Mouse (Mus musculus) natural killer cell, adult 2 months (primary cell): ENCODE results near the gene Klhl7.
A peak's percentile ranks its signal among the peaks of the same experiment; 100 is the strongest.

Experiments
- DNase-seq, 2 experiments: peaks; one replicate each; pipeline ENCODE4 v3.0.0; 2022; ENCODE audit warnings: low spot score in 2 of 2

Gene Klhl7

GRCm38 (mm10) chr5:24100106-24100809 lies at the start of gene Klhl7:
Klhl7 (plus strand) TSS chr5:24100605.
- DNase-seq = peak; percentile 63 to 76

GRCm38 (mm10) chr5:24051755-24052675 lies 48.4 kb upstream of the Klhl7 start:
- no peak for DNase-seq

GRCm38 (mm10) chr5:24053245-24054190 lies 46.9 kb upstream of the Klhl7 start:
- DNase-seq = no peak

GRCm38 (mm10) chr5:24054382-24054781 lies 46.0 kb upstream of the Klhl7 start:
- DNase-seq = no peak

GRCm38 (mm10) chr5:24056865-24057264 lies 43.5 kb upstream of the Klhl7 start:
- DNase-seq = no peak

- no peak for DNase-seq
These were observed 42.8 kb upstream of the Klhl7 start for GRCm38 (mm10) chr5:24057592-24057991.

GRCm38 (mm10) chr5:24060949-24061348 lies 39.5 kb upstream of the Klhl7 start:
- no peak for DNase-seq

GRCm38 (mm10) chr5:24063034-24063433 lies 37.4 kb upstream of the Klhl7 start:
- no peak for DNase-seq

GRCm38 (mm10) chr5:24063545-24063944 lies 36.9 kb upstream of the Klhl7 start:
- DNase-seq = no peak

GRCm38 (mm10) chr5:24068955-24069354 lies 31.4 kb upstream of the Klhl7 start:
- DNase-seq = no peak

- DNase-seq = no peak
These were observed 28.4 kb upstream of the Klhl7 start for GRCm38 (mm10) chr5:24072031-24072430.

- DNase-seq = peak; percentile 24 to 46
These were observed 23.3 kb upstream of the Klhl7 start for GRCm38 (mm10) chr5:24076986-24077718.

- no peak for DNase-seq
These were observed 22.6 kb upstream of the Klhl7 start for GRCm38 (mm10) chr5:24077739-24078306.

- DNase-seq = no peak
These were observed 21.8 kb upstream of the Klhl7 start for GRCm38 (mm10) chr5:24078420-24079179.

- DNase-seq = no peak
These were observed 19.6 kb upstream of the Klhl7 start for GRCm38 (mm10) chr5:24080826-24081225.

GRCm38 (mm10) chr5:24084835-24085234 lies 15.6 kb upstream of the Klhl7 start:
- DNase-seq = no peak

- DNase-seq = no peak
These were observed 14.2 kb upstream of the Klhl7 start for GRCm38 (mm10) chr5:24086241-24086640.

- DNase-seq = no peak
These were observed 13.5 kb upstream of the Klhl7 start for GRCm38 (mm10) chr5:24086865-24087264.

GRCm38 (mm10) chr5:24088451-24088850 lies 12.0 kb upstream of the Klhl7 start:
- DNase-seq = no peak

GRCm38 (mm10) chr5:24092496-24092895 lies 7.9 kb upstream of the Klhl7 start:
- DNase-seq = no peak
